Mouse (Mus musculus) olfactory bulb, adult 2 months (tissue): ENCODE results near the gene Traip.

Experiments
- CTCF ChIP-seq: fragments of 200-500 bp; IDR thresholded peaks from 2 replicates; pipeline ENCODE4 v1.5.1; 2012; ENCODE audit warnings: low read depth, mild to moderate bottlenecking, low read length, moderate library complexity; ENCODE audit not compliant: insufficient read depth
- POLR2A ChIP-seq: fragments of 200-500 bp; IDR thresholded peaks from 2 replicates; pipeline ENCODE4 v1.6.1; 2012; ENCODE audit warnings: mild to moderate bottlenecking, low read depth, low read length, moderate library complexity; ENCODE audit not compliant: insufficient read depth

GRCm38 (mm10) chr9:107918884-107919283, 31.1 kb upstream of the Traip start:
- no peak for TF ChIP-seq CTCF
- no peak for TF ChIP-seq POLR2A
